In the genomic region with DNA sequence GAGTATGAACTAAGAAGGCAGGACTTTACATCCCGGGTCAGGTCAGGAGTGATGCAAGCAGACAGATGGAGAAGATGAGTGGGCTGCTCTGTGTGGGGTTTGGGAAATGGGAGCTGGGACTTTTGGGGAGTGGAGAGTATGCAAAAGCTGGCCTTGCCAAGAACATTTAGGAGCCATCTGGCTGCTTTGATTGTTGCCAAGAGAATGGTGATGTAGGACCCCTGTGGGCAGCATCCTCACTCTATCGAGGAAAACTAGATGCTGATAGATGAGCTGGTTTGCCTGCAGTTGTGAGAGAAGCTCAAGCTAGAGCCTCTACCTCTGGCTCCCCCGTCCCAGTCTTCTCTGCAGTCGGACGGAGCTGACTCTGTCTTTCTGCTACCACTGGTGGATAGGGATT, we compare ENCODE assay signal across 16 mouse cellular contexts. TPM values are rescaled to one million over a fixed set of nuclear protein-coding genes. Genes with fewer than 3 reads are reported as not detected.
A peak's percentile ranks its signal among the peaks of the same experiment; 100 is the strongest.
DNase-seq lines count a peak whose midpoint lies in the region; ATAC-seq and TF ChIP-seq lines count a peak whose summit lies in the region.
"Had no signal": no experiment of that assay in that cellular context is flagged by ENCODE, and none has a peak within 500 bp of the region (broad histone marks: within the 10 kb centered on the region; RNA-seq: fewer than 3 reads in every experiment).

No protein-coding gene starts in this region.

- no peak for TF ChIP-seq CTCF in intestine, postnatal 0 days (IDR thresholded peaks at IDR 0.05; ENCODE audit: low read depth)

- WGBS in intestine, postnatal 0 days: 84% methylated on average over 5 of the region's 5 CpGs

- H3K4me1 ChIP-seq in intestine, postnatal 0 days (replicated peaks; ENCODE audit: control insufficient read depth, insufficient read depth, low read length): 0 out of 2 replicates have a peak, but pooled peaks cover 2% of the 10 kb centered on the region
- H3K4me1 ChIP-seq: embryonic facial prominence, embryonic 10.5 days had no signal

- H3K9ac ChIP-seq in intestine, postnatal 0 days (ENCODE audit: low read depth, low read length): no peak overlapping the region
- H3K9ac ChIP-seq: heart, embryonic 13.5 days; intestine, embryonic 15.5 days had no signal

- no peaks in the 10 kb centered on the region for H3K27me3 ChIP-seq in intestine, postnatal 0 days (replicated peaks; ENCODE audit: control insufficient read depth, insufficient read depth, low read length)
- H3K27me3 ChIP-seq: heart, embryonic 13.5 days; intestine, embryonic 15.5 days had no signal

- no peak overlapping the region for H3K4me3 ChIP-seq in intestine, postnatal 0 days (ENCODE audit: low read depth, low read length)
- H3K4me3 ChIP-seq: embryonic facial prominence, embryonic 10.5 days; heart, embryonic 13.5 days; intestine, embryonic 15.5 days had no signal

- peak; percentile 41 for DNase-seq in heart, adult 11 months
- no peak for DNase-seq in heart, postnatal 36 days
- DNase-seq in layer of hippocampus, postnatal 14 days (ENCODE audit: low spot score in 2 of 2): peak; percentile 65 to 87
- peak; percentile 70 for DNase-seq in right cerebral cortex, adult 18-20 months
- DNase-seq in urinary bladder, postnatal 4 days (ENCODE audit: low spot score in 2 of 2): no peak
- DNase-seq: adrenal gland, adult 8-10 months; cerebellum, adult 8-10 months; lung, adult 18-20 months; thymus, adult 2 months had no signal

- H3K9me3 ChIP-seq in intestine, postnatal 0 days (ENCODE audit: control insufficient read depth): no peaks in the 10 kb centered on the region
- H3K9me3 ChIP-seq: embryonic facial prominence, embryonic 10.5 days; heart, embryonic 13.5 days; intestine, embryonic 15.5 days had no signal

- H3K36me3 ChIP-seq in intestine, postnatal 0 days (ENCODE audit: control insufficient read depth, insufficient read depth): no peaks in the 10 kb centered on the region
- H3K36me3 ChIP-seq: embryonic facial prominence, embryonic 10.5 days; heart, embryonic 13.5 days; intestine, embryonic 15.5 days had no signal

- intact Hi-C loops in heart, postnatal 36 days (cut with DNase I): no loop called here

- H3K27ac ChIP-seq in intestine, postnatal 0 days (ENCODE audit: low read depth, low read length): no peak overlapping the region
- H3K27ac ChIP-seq: embryonic facial prominence, embryonic 10.5 days; heart, embryonic 13.5 days; intestine, embryonic 15.5 days had no signal

- H3K4me2 ChIP-seq in intestine, postnatal 0 days (replicated peaks; ENCODE audit: low read depth): no peak overlapping the region
- H3K4me2 ChIP-seq: heart, embryonic 13.5 days; intestine, embryonic 15.5 days had no signal

- ATAC-seq in frontal cortex, adult (ENCODE audit: low TSS enrichment): peak; percentile 74
- ATAC-seq in intestine, postnatal 0 days: no peak
- ATAC-seq in activated CD4-positive, CD25-positive, alpha-beta regulatory T cell, adult 4 months: no peak
- ATAC-seq: intestine, embryonic 15.5 days had no signal

RNA-seq across cellular contexts. Expression of a gene that starts 47.5 kb away (rescaled TPM):
- total RNA-seq in heart, postnatal 36 days (2021): under 1 TPM; 0.41 to 0.69 TPM
- total RNA-seq in layer of hippocampus, postnatal 14 days (2021): under 1 TPM; 0.24 to 0.28 TPM
- 6.8 TPM in 2 replicates for polyA plus RNA-seq in intestine, postnatal 0 days (2015; fragmentation: Nextera tagmentation; extraction: Ambion mirVana)
- polyA plus RNA-seq in activated CD4-positive, CD25-positive, alpha-beta regulatory T cell, adult 4 months (2017; shearing (Covaris generic)): not detected
- total RNA-seq: neutrophil, adult 5-6 weeks had no signal

Comparison
In these comparisons a context has a peak if more than half of its experiments do, and no peak if none do; other contexts are left out.
1. DNase-seq: peak in heart, adult 11 months (single experiment), layer of hippocampus, postnatal 14 days (2 of 2) and right cerebral cortex, adult 18-20 months (single experiment); none in heart, postnatal 36 days (0 of 2) and urinary bladder, postnatal 4 days (0 of 2).